Mouse (Mus musculus) hindbrain, embryonic 11.5 days (tissue): ENCODE measurements around the gene 1810010D01Rik. TPM values are rescaled to one million over a fixed set of nuclear protein-coding genes. Genes with fewer than 3 reads are reported as not detected.

ENCODE experiments used
- ATAC-seq: fragments of 200-750 bp; cut with Nextera tagmentation; 2 replicates; pipeline ENCODE4 v1.8.0; 2017; ENCODE audit warnings: mild to moderate bottlenecking, moderate TSS enrichment, moderate library complexity; ENCODE audit not compliant: low FRiP score
- DNase-seq: peaks from one replicate; pipeline ENCODE4 v3.0.0-alpha.2; 2015; ENCODE audit warnings: low spot score
- H3K27ac ChIP-seq: fragments of 300-500 bp; sonication (generic); 2 replicates; pipeline ENCODE4 v1.5.1; 2014; ENCODE audit warnings: mild to moderate bottlenecking, low read depth, low read length
- H3K27me3 ChIP-seq: fragments of 300-500 bp; sonication (generic); 2 replicates; pipeline ENCODE4 v1.6.1; 2014; ENCODE audit warnings: mild to moderate bottlenecking, low read length, moderate library complexity, mixed read lengths; ENCODE audit not compliant: control insufficient read depth, insufficient read depth
- H3K36me3 ChIP-seq: fragments of 300-500 bp; sonication (generic); 2 replicates; pipeline ENCODE4 v1.6.1; 2014; ENCODE audit warnings: mild to moderate bottlenecking, low read length, moderate library complexity, mixed read lengths; ENCODE audit not compliant: control insufficient read depth, insufficient read depth
- H3K4me1 ChIP-seq: fragments of 300-500 bp; sonication (generic); replicated peaks from 2 replicates; pipeline ENCODE4 v1.6.1; 2014; ENCODE audit warnings: low read length, mixed read lengths; ENCODE audit not compliant: control insufficient read depth, insufficient read depth
- H3K4me2 ChIP-seq: fragments of 300-500 bp; sonication (generic); replicated peaks from 2 replicates; pipeline ENCODE4 v1.6.1; 2014; ENCODE audit warnings: mild to moderate bottlenecking, low read depth, low read length
- H3K4me3 ChIP-seq: fragments of 300-500 bp; sonication (generic); 2 replicates; pipeline ENCODE4 v1.5.1; 2014; ENCODE audit warnings: low read depth, low read length
- H3K9ac ChIP-seq: fragments of 300-500 bp; sonication (generic); 2 replicates; pipeline ENCODE4 v1.6.1; 2014; ENCODE audit warnings: low read depth, low read length
- H3K9me3 ChIP-seq: fragments of 300-500 bp; sonication (generic); 2 replicates; pipeline ENCODE4 v1.6.1; 2016; ENCODE audit warnings: low read length; ENCODE audit not compliant: control insufficient read depth
- WGBS: fragments of 180-500 bp; shearing (Covaris S2); extraction: QIAGEN DNeasy Blood & Tissue Kit; methylation state at CpG from one replicate; pipeline ENCODE4 v1.1.7; 2014; 5-methylcytosine and 5-hydroxymethylcytosine counted together
- polyA plus RNA-seq: library from polyadenylated mRNA; unstranded; fragments of >200 nt; fragmentation: Nextera tagmentation; extraction: Ambion mirVana; gene quantifications from 2 replicates; pipeline ENCODE4 v1.2.1, GENCODE M21; 2014

Gene 1810010D01Rik
- polyA plus RNA-seq, 1 experiment from 2014 or later, result 0.97 TPM

DNA sequence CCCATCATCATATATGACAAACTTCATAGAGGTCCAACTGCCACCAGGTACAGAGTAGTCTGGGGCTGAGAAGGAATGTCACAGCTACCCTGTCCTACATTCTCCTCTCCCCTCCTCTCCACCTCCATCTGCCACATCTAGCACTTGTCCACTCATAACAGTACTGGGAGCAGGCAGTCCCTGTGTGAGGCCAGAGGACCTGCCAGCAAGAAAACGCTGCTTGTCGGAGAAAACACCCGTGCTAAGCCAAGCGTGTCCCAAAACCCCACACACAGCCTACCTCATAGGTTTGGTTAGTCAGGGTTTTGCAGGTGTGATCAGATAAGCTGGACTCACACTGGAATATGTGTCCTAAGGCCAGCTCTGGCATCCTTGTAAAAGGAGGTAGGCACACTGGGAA is 33.0 kb upstream of the 1810010D01Rik start:
- Histone ChIP-seq H3K27ac (no peak overlapping the region), H3K9me3 (no peaks in the 10 kb centered on the region), H3K4me1 (no peaks in the 10 kb centered on the region), H3K4me2 (no peak overlapping the region), H3K27me3 (no peaks in the 10 kb centered on the region), H3K9ac (no peak overlapping the region), H3K4me3 (no peak overlapping the region), H3K36me3 (no peaks in the 10 kb centered on the region)
- ATAC-seq (no peak), DNase-seq (no peak)
- 87% methylated on average over 4 of the region's 4 CpGs for WGBS

DNA sequence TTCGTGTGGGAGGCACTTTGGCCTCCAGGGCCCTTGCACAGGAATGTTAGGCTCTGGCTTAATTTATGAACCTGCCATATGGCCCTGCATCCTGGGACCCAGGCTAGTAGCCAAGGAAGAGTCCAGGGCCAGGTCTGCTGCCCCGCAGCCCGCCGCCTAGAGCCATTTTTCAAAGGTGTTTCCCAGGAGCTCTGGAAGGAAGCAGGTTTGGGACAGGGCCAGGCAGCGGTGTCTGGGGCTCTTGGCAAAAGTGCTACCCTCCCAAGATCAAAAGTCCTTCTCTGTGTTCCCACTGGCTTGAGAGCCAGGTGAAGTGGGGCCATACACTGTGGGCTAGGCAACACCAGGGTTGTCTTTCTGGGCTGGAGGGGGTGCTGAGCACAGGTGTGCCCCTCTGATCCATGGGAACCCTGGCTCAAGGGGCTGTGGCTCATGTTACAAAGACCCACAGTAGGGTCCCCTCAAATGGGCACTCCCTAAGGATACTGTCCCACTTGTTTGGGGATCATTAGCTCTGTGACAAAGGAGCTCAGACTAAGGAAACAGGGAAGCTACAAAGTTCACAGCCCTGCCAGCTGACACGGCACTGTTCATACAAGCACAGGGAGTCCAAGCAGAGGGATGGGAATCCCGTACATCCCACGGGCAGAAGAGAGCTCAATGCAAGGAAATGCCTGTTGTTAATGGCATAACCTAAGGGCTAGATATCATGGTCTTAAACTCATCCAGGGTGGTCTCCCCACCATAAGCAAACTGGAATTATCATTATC is 32.0 kb upstream of the 1810010D01Rik start:
- no peak for ATAC-seq
- no peaks in the 10 kb centered on the region for H3K4me1 ChIP-seq
- no peak overlapping the region for H3K9ac ChIP-seq
- H3K27ac ChIP-seq, result no peak overlapping the region
- no peaks in the 10 kb centered on the region for H3K27me3 ChIP-seq
- 87% methylated on average over 8 of the region's 8 CpGs for WGBS
- no peak overlapping the region for H3K4me3 ChIP-seq
- DNase-seq, result no peak
- no peaks in the 10 kb centered on the region for H3K9me3 ChIP-seq
- no peak overlapping the region for H3K4me2 ChIP-seq
- no peaks in the 10 kb centered on the region for H3K36me3 ChIP-seq

DNA sequence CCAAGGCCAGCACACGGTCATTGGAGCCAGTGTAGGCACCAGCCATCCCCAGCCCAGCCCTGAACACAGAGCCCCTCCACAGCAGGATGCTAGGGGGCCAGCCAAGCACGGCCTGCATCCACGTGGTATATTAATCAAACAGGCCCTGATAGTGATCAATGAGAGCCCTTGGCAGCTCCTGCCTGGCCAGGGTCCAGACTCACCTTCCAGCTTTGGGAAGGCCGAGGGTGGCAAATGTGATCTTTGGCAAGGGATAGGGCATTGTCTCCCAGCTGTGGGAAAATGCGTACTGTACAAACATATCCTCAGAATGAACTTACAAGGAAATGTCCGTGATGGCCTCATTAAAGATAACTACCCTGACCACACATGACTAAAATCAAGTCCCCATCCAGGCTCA is 31.2 kb upstream of the 1810010D01Rik start:
- WGBS, result 67% methylated on average over 6 of the region's 6 CpGs

DNA sequence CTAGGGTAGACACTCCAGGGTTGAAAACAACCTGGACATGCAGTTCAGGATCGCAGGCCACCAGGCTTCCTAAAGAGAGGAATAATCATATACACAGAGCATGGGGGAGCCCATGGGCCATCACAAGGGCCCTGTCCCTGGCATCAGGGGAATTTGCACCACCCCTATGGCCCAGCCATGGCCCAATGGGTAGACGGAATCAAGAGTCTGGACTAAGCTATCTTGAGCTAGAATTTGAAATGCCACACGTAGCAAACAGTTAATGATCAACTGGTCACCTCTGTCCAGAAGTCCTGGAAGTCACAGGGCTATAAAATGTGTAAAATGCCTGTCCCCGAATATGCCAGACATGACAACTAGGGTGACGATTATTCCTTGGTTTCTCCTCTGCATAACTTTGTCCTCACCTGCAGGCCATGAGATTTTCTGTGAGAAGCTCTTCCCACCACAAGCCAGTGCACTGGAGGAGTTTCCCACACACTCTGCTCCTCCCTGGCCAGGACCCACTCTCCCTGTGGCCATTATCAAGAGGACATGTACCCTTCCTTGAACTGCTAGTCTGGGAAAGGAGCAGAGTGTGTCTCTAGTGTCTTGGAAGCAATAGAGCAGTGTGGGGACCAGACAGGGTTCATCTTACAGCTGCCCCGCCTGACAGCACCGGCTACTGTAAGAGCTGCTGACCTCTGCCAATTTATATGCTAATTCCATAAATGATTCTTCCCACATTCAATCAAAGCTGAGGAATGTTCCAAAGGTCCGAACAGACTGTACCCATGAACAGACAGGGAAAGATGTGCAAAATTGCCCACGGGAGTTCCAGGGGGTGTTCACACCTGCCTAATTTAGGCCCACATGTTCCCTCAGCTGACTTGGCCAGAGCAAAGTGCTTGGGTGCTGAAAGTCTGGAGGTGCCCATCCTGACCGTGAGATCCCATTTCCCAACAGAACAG is 27.2 kb upstream of the 1810010D01Rik start:
- ATAC-seq, result no peak
- Histone ChIP-seq H3K36me3 (no peaks in the 10 kb centered on the region), H3K4me2 (no peak overlapping the region), H3K27me3 (no peaks in the 10 kb centered on the region), H3K9me3 (no peaks in the 10 kb centered on the region), H3K27ac (no peak overlapping the region), H3K9ac (no peak overlapping the region), H3K4me1 (no peaks in the 10 kb centered on the region), H3K4me3 (no peak overlapping the region)
- WGBS, result 81% methylated on average over 10 of the region's 10 CpGs
- DNase-seq, result no peak

More for the DNA sequence above, 31.2 kb upstream of the 1810010D01Rik start:
- Histone ChIP-seq H3K27me3 (no peaks in the 10 kb centered on the region), H3K4me1 (no peaks in the 10 kb centered on the region), H3K4me3 (no peak overlapping the region), H3K9me3 (no peaks in the 10 kb centered on the region), H3K4me2 (no peak overlapping the region), H3K36me3 (no peaks in the 10 kb centered on the region), H3K9ac (no peak overlapping the region), H3K27ac (no peak overlapping the region)
- ATAC-seq (no peak), DNase-seq (no peak)

DNA sequence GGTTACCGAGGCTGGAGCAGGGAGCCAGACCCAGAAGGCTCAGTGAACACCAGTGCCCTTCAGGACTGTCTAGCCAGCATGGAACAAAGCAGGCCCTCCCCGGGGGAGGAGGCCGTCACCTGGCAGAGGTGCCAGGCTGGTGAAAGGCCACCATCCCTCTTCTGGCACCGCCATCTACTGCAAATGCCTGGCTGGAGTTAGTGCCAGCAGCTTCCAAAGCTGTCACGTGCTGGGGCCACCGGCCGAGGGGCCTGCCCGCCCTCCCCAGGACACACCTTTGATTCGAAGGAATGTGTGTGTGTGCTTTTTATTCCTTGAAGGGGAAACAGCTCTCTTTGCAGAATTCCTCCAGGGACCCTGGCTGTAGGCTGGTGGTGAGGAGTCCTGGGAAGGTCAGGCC is 23.7 kb upstream of the 1810010D01Rik start:
- Histone ChIP-seq H3K27ac (no peak overlapping the region), H3K4me3 (no peak overlapping the region), H3K27me3 (no peaks in the 10 kb centered on the region), H3K36me3 (no peaks in the 10 kb centered on the region), H3K4me1 (no peaks in the 10 kb centered on the region), H3K4me2 (no peak overlapping the region), H3K9ac (no peak overlapping the region), H3K9me3 (no peaks in the 10 kb centered on the region)
- DNase-seq, result no peak
- WGBS, result 71% methylated on average over 6 of the region's 9 CpGs
- no peak for ATAC-seq

DNA sequence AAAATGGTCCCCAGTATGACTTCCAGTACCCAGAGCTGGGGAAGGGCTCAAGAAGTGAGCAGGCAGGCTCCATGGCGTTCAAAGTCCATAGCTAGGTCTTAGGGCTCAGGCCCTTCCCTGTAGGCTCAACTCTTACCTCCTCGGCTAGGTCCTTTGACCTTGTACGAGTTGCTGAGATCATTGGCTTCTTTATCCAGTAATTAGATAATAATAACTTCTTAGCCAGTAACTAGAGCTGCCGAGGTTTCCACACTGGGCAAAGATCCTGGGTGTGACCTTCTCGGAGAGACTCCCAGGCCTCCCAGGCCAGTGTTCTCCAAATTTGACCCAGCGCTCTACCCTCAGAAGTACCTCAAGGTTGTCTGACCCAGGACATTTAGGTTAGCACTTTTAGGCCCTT is 18.7 kb upstream of the 1810010D01Rik start:
- Histone ChIP-seq H3K9me3 (no peaks in the 10 kb centered on the region), H3K27ac (no peak overlapping the region), H3K27me3 (no peaks in the 10 kb centered on the region), H3K4me2 (no peak overlapping the region), H3K4me1 (no peaks in the 10 kb centered on the region), H3K9ac (no peak overlapping the region), H3K36me3 (no peaks in the 10 kb centered on the region), H3K4me3 (no peak overlapping the region)
- 91% methylated on average over 6 of the region's 6 CpGs for WGBS
- DNase-seq, result no peak
- ATAC-seq, result no peak

DNA sequence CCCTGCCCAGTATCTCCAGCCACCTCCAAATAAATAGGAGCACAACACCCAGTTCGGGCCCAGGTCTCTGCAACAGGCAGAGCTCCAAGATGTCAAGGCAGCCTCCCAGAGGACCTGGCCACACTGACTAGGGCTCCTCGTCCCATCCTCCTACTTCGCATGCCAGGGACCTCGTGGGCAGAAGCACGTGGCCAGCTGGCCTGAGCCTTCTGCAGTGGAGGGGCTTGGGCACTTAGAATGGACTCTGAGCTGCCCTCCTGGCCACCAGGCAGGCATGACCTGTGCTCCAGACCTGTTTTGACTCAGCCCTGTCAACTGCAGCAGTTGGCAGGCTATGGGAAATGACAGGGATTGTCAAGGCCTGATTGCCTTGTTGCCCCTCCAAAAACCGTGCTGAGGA is 17.7 kb upstream of the 1810010D01Rik start:
- ATAC-seq (no peak), DNase-seq (no peak)
- 87% methylated on average over 6 of the region's 6 CpGs for WGBS
- no peaks in the 10 kb centered on the region for H3K4me1 ChIP-seq
- H3K4me3 ChIP-seq, result no peak overlapping the region
- H3K9me3 ChIP-seq, result no peaks in the 10 kb centered on the region
- H3K27ac ChIP-seq, result no peak overlapping the region
- H3K9ac ChIP-seq, result no peak overlapping the region
- no peaks in the 10 kb centered on the region for H3K27me3 ChIP-seq
- H3K36me3 ChIP-seq, result no peaks in the 10 kb centered on the region
- no peak overlapping the region for H3K4me2 ChIP-seq

DNA sequence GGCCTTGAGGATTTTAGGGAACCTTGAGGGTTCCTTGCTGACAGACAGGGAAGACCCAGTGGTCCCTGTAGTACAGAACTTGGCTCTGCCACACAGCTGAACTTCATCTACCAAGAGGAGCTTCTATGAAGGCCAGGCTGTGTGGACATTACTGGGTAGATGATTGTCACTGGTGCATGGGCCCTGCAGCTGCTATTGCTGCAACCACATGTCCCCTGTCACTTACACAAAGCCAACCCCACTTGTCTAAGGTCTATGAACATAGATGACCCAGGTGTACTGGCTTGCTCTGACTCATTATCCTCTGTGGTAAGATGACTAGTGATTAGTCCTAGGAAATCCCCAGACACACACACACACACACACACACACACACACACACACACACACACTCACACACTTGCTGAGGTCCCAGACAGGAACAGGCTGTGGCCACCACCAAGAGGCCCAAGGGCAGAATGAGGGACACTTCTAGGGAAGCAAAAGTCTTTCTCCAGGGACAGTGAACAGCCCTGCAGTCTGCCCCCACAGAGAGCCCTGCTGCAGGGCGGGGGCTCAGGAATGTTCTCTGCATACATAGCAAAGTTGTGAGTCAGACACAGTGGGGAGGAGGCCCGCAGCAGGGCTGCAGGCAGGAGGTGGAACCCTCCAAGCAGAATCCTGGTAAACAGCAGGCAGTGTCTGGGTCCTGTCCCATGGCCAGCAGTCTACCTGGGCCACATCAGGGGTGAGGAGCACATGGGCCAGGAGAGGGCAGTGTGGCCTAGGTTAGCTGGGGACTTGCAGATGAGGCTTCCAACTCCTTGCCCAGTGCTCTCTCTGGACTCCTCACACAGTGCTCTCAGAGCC is 14.1 kb upstream of the 1810010D01Rik start:
- Histone ChIP-seq H3K4me2 (no peak overlapping the region), H3K27ac (no peak overlapping the region), H3K9ac (no peak overlapping the region), H3K27me3 (no peaks in the 10 kb centered on the region), H3K4me3 (no peak overlapping the region), H3K9me3 (no peaks in the 10 kb centered on the region), H3K36me3 (no peaks in the 10 kb centered on the region), H3K4me1 (no peaks in the 10 kb centered on the region)
- no peak for ATAC-seq
- WGBS, result 26% methylated on average over 2 of the region's 2 CpGs
- no peak for DNase-seq
